Mouse (Mus musculus) CH12.LX (cell line): Measurements from ENCODE around the gene Rtn4rl1.

Source experiments
- CTCF ChIP-seq, 2 experiments: IDR thresholded peaks in 1 of 2; conservative IDR thresholded peaks in 1 of 2; 2 replicates each; pipeline ENCODE4 v1.5.1; 2011 to 2012; ENCODE audit warnings: low read depth in 2 of 2, low read length in 2 of 2, improper control_type of control experiment in 1 of 2, inconsistent platforms in 1 of 2, mild to moderate bottlenecking in 1 of 2, moderate library complexity in 1 of 2
- EP300 ChIP-seq: IDR thresholded peaks from 2 replicates; pipeline ENCODE4 v1.6.1; 2011; ENCODE audit warnings: low read length, improper control_type of control experiment
- HCFC1 ChIP-seq: IDR thresholded peaks from 2 replicates; pipeline ENCODE4 v1.6.1; 2012; ENCODE audit warnings: low read depth, mild to moderate bottlenecking, inconsistent platforms, low read length, improper control_type of control experiment
- MAFK ChIP-seq: IDR thresholded peaks from 2 replicates; pipeline ENCODE4 v1.6.1; 2011; ENCODE audit warnings: low read length, improper control_type of control experiment; ENCODE audit not compliant: insufficient replicate concordance
- NRF1 ChIP-seq: IDR thresholded peaks from 2 replicates; pipeline ENCODE4 v1.6.1; 2014; ENCODE audit warnings: low read depth, mild to moderate bottlenecking, inconsistent platforms, low read length, improper control_type of control experiment, moderate library complexity
- POLR2A ChIP-seq: IDR thresholded peaks from 2 replicates; pipeline ENCODE4 v1.6.1; 2011; ENCODE audit warnings: low read depth, mild to moderate bottlenecking, improper control_type of control experiment, low read length
- RCOR1 ChIP-seq: conservative IDR thresholded peaks from 2 replicates; pipeline ENCODE4 v1.6.1; 2012; ENCODE audit warnings: low read depth, mild to moderate bottlenecking, inconsistent platforms, low read length, improper control_type of control experiment
- TCF12 ChIP-seq: IDR thresholded peaks from 2 replicates; pipeline ENCODE4 v1.6.1; 2014; ENCODE audit warnings: low read depth, mild to moderate bottlenecking, inconsistent platforms, low read length, improper control_type of control experiment

- no peak for TF ChIP-seq MAFK
- no peak for TF ChIP-seq EP300
- TF ChIP-seq POLR2A, result no peak
- no peak for TF ChIP-seq CTCF (conservative IDR thresholded peaks at IDR 0.05 in 1 of 2, IDR thresholded peaks at IDR 0.05 in 1 of 2; ENCODE audit: low read depth in 2 of 2, low read length in 2 of 2)
- no peak for TF ChIP-seq TCF12
- TF ChIP-seq NRF1, result no peak
- no peak for TF ChIP-seq RCOR1
- no peak for TF ChIP-seq HCFC1
Observed at GRCm38 (mm10) chr11:75220517-75221145, 27.0 kb downstream of the Rtn4rl1 start.
